Mouse (Mus musculus) intestine, postnatal 0 days (tissue): Measurements from ENCODE around the gene Hmx2. TPM values are rescaled to one million over a fixed set of nuclear protein-coding genes. Genes with fewer than 3 reads are reported as not detected.

Source experiments
- ATAC-seq: fragments of 200-750 bp; cut with Nextera tagmentation; 2 replicates; pipeline ENCODE4 v1.8.0; 2017; ENCODE audit warnings: mild to moderate bottlenecking, moderate TSS enrichment, moderate library complexity
- H3K27ac ChIP-seq: fragments of 300-500 bp; sonication (generic); 2 replicates; pipeline ENCODE4 v1.5.1; 2014; ENCODE audit warnings: mild to moderate bottlenecking, low read depth, low read length, moderate library complexity
- H3K27me3 ChIP-seq: fragments of 300-500 bp; sonication (generic); replicated peaks from 2 replicates; pipeline ENCODE4 v1.6.1; 2014; ENCODE audit warnings: low read length, mixed read lengths; ENCODE audit not compliant: control insufficient read depth, insufficient read depth
- H3K36me3 ChIP-seq: fragments of 300-500 bp; sonication (generic); 2 replicates; pipeline ENCODE4 v1.6.1; 2014; ENCODE audit warnings: mild to moderate bottlenecking, moderate library complexity; ENCODE audit not compliant: control insufficient read depth, insufficient read depth
- H3K4me1 ChIP-seq: fragments of 300-500 bp; sonication (generic); replicated peaks from 2 replicates; pipeline ENCODE4 v1.6.1; 2014; ENCODE audit warnings: antibody characterized with exemption, low read length, mixed read lengths; ENCODE audit not compliant: control insufficient read depth, insufficient read depth
- H3K4me2 ChIP-seq: fragments of 300-500 bp; sonication (generic); replicated peaks from 2 replicates; pipeline ENCODE4 v1.6.1; 2014; ENCODE audit warnings: low read depth, mild to moderate bottlenecking, moderate library complexity
- H3K4me3 ChIP-seq: fragments of 300-500 bp; sonication (generic); 2 replicates; pipeline ENCODE4 v1.5.1; 2014; ENCODE audit warnings: low read depth, low read length
- H3K9ac ChIP-seq: fragments of 300-500 bp; sonication (generic); 2 replicates; pipeline ENCODE4 v1.6.1; 2014; ENCODE audit warnings: mild to moderate bottlenecking, low read depth, low read length
- H3K9me3 ChIP-seq: fragments of 300-500 bp; sonication (generic); 2 replicates; pipeline ENCODE4 v1.6.1; 2016; ENCODE audit warnings: mixed run types; ENCODE audit not compliant: control insufficient read depth
- CTCF ChIP-seq: sonication (generic); IDR thresholded peaks from 2 replicates; pipeline ENCODE4 v1.5.1; 2016; ENCODE audit warnings: low read depth, mild to moderate bottlenecking, control low read depth, antibody characterized with exemption, moderate library complexity
- WGBS: fragments of 180-500 bp; shearing (Covaris S2); extraction: QIAGEN DNeasy Blood & Tissue Kit; methylation state at CpG from one replicate; pipeline ENCODE4 v1.1.7; 2014; 5-methylcytosine and 5-hydroxymethylcytosine counted together
- polyA plus RNA-seq: library from polyadenylated mRNA; unstranded; fragments of >200 nt; fragmentation: Nextera tagmentation; extraction: Ambion mirVana; gene quantifications from 2 replicates; pipeline ENCODE4 v1.2.1, GENCODE M21; 2015

Hmx2 gene
- polyA plus RNA-seq, 1 experiment from 2014 or later, result 0.55 TPM

DNA sequence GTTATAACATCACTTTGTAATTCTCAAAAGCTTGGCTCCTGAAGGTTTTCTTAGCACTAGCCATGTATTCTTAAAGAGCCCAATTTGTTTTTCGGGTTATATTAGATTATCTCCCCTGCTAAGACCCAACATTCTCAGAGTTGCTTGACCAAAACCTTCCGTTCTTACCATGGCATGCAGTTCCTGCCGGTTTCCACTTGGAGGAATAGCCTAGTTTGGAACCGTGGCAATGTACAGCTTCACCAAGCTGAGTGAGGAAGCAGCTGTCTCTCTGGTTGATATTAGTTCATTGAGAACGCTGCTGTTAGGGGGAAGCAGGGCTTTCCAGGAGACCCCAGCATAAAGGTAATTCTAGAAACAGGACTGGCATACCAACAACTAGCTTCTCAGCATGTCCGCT is 26.7 kb downstream of the Hmx2 start:
- Histone ChIP-seq H3K9ac (no peak overlapping the region), H3K4me1 (no peaks in the 10 kb centered on the region), H3K36me3 (peaks cover 22% of the 10 kb centered on the region), H3K27ac (no peak overlapping the region), H3K9me3 (no peaks in the 10 kb centered on the region), H3K4me2 (no peak overlapping the region), H3K4me3 (no peak overlapping the region), H3K27me3 (no peaks in the 10 kb centered on the region)
- 78% methylated on average over 6 of the region's 6 CpGs for WGBS
- ATAC-seq, result no peak
- TF ChIP-seq CTCF, result no peak

DNA sequence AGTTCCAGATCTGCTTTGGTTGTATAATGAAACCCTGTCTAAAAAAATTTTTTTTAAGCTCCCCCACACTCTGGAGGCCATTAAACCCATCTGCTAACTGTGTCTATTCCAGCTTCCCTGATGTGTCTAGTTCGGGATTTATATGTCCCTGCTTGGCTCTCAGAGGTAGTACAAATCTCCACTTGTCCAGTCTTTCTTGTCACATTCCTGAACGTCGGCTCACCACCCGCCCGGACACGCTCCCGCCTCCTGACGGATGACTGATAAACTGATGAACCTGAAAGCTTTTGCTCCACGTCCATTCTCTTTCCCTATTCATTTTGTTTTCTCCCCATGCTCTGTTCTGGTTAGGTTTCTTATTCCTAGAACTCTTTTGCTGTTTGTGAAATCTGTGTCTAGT is 33.6 kb downstream of the Hmx2 start:
- H3K36me3 ChIP-seq, result no peaks in the 10 kb centered on the region
- no peak overlapping the region for H3K4me3 ChIP-seq
- H3K9me3 ChIP-seq, result no peaks in the 10 kb centered on the region
- no peak for TF ChIP-seq CTCF
- WGBS, result 47% methylated on average over 9 of the region's 9 CpGs
- H3K4me1 ChIP-seq, result no peaks in the 10 kb centered on the region
- ATAC-seq, result no peak
- H3K27ac ChIP-seq, result no peak overlapping the region
- no peak overlapping the region for H3K9ac ChIP-seq
- no peaks in the 10 kb centered on the region for H3K27me3 ChIP-seq
- H3K4me2 ChIP-seq, result no peak overlapping the region

DNA sequence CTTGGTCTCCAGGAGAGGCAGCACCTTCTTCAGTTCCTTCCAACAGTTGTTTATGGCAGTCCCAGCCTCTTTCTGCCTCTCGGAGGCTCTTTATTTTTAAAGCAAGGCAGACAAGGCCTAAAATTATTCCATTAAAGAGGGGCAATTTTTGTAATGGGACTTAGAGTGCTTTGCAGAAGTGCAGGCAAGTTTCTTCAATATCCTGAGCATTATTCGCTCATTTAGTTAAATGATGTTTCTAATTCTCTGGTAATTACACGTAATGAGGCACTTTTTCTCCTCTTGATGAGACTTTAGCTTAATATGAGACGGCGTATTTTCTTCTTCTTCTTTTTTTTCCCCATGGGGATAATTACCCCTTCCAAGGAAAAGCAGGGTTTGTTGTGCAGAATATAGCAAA is 37.0 kb downstream of the Hmx2 start:
- H3K27me3 ChIP-seq, result no peaks in the 10 kb centered on the region
- 84% methylated on average over 5 of the region's 5 CpGs for WGBS
- H3K9me3 ChIP-seq, result no peaks in the 10 kb centered on the region
- H3K27ac ChIP-seq, result no peak overlapping the region
- no peak for ATAC-seq
- no peak overlapping the region for H3K4me2 ChIP-seq
- TF ChIP-seq CTCF, result no peak
- H3K36me3 ChIP-seq, result no peaks in the 10 kb centered on the region
- no peak overlapping the region for H3K9ac ChIP-seq
- H3K4me1 ChIP-seq, result no peaks in the 10 kb centered on the region
- H3K4me3 ChIP-seq, result no peak overlapping the region

DNA sequence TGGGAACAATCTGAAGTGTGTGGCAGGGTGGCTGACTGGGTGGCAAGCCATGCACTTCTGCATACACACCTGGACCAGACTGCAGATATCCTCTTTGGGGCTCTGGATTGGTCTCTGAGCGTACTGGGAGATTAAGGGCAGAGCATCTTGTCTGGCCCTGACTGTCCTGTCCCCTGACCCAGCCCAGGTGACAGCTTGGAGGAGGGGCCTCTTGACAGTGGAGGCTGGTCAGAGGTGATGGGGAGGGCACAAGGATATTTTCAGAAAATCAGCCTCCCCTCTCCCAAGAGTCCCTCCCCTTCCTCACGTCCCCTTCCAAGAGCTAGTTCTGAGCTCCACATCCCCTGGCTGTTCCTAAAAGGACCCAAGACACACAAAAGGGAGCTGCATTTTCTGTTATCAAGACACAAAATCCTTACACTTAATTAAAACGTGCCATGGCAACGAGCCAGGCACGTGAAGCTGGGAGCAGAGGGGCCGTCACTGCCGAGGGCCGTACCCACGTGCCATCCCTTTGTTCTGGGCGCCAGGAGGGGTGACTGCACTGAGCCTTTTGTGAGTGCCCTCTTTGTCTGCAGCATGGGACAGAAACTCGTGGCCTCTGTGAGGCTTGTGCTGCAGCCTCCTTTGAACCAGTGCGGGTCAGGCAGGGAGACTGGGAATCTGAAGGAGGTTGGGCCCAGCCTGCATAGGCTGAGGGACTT is 49.4 kb downstream of the Hmx2 start:
- no peak for TF ChIP-seq CTCF
- Histone ChIP-seq H3K9ac (no peak overlapping the region), H3K9me3 (no peaks in the 10 kb centered on the region), H3K36me3 (no peaks in the 10 kb centered on the region), H3K27me3 (no peaks in the 10 kb centered on the region), H3K27ac (no peak overlapping the region), H3K4me3 (no peak overlapping the region), H3K4me2 (no peak overlapping the region), H3K4me1 (no peaks in the 10 kb centered on the region)
- no peak for ATAC-seq
- whole genome bisulfite sequencing, result 26% methylated on average over 12 of the region's 12 CpGs

DNA sequence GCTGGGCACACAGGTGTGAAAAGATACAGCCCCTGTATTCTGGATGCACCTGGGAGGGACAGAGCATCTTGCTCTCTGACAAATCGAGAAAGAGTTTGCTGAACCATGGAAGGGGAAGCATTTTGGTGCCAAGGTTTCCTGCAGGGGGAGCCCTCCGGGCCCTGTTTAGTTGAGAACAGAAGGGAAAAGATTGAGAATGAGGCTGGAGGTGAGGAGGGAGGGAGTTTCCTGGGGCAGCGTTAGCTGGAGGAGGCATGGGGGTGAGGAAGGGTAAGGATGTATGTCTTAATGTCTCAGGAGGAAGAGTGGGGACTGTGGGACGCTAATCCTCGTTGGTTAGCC is 49.9 kb downstream of the Hmx2 start:
- Histone ChIP-seq H3K27me3 (no peaks in the 10 kb centered on the region), H3K27ac (no peak overlapping the region), H3K9me3 (no peaks in the 10 kb centered on the region), H3K4me2 (no peak overlapping the region), H3K9ac (no peak overlapping the region), H3K36me3 (no peaks in the 10 kb centered on the region), H3K4me3 (no peak overlapping the region), H3K4me1 (no peaks in the 10 kb centered on the region)
- peak; percentile 54 for TF ChIP-seq CTCF
- 5% methylated on average over 5 of the region's 5 CpGs for WGBS
- ATAC-seq, result no peak

DNA sequence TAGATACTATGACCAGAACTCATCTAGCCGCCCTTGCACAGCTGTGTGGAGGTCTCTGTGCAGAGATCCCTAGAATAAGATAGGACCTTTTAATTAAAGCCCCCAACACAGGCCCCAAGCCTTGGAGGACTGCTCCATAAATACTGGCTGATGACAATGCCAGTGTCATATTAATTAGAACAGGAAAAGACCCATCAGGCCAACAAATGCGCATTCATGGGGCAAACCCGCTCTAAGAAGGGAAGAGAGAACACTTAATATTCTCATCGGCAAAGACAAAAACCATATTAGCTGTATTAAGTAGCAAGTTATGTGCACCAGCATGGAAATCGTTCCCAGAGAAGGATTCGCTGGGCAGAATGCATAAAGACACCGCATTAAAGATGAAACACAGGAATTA is 53.5 kb downstream of the Hmx2 start:
- ATAC-seq, result no peak
- no peak overlapping the region for H3K4me2 ChIP-seq
- no peaks in the 10 kb centered on the region for H3K36me3 ChIP-seq
- no peaks in the 10 kb centered on the region for H3K4me1 ChIP-seq
- TF ChIP-seq CTCF, result no peak
- no peaks in the 10 kb centered on the region for H3K27me3 ChIP-seq
- H3K4me3 ChIP-seq, result no peak overlapping the region
- WGBS, result 81% methylated on average over 7 of the region's 7 CpGs
- H3K9me3 ChIP-seq, result no peaks in the 10 kb centered on the region
- no peak overlapping the region for H3K9ac ChIP-seq
- H3K27ac ChIP-seq, result no peak overlapping the region

DNA sequence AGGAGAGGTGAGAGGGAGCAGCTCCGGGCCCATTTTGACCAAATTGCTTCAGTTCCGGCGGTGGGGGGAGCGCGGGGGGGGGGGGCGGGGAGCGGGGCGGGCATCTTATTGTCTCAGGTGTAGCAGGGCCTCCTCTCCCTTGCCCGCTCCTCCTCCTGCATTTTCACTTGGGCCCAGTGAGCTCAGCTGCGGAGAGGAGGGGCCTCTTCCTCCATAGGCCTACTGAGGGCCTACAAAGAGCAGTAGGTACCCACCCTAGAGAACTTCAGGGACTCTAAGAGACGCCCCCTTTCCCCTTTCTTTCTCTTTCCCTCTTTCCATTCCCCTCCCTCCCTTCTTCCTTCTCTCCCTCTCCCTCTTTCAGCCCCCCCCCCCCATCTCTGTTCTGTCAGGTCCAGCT is 54.6 kb downstream of the Hmx2 start:
- no peak overlapping the region for H3K9ac ChIP-seq
- no peak overlapping the region for H3K27ac ChIP-seq
- no peak overlapping the region for H3K4me2 ChIP-seq
- H3K9me3 ChIP-seq, result no peaks in the 10 kb centered on the region
- no peaks in the 10 kb centered on the region for H3K4me1 ChIP-seq
- ATAC-seq, result no peak
- H3K4me3 ChIP-seq, result no peak overlapping the region
- 7% methylated on average over 4 of the region's 11 CpGs for WGBS
- no peaks in the 10 kb centered on the region for H3K36me3 ChIP-seq
- no peaks in the 10 kb centered on the region for H3K27me3 ChIP-seq
- TF ChIP-seq CTCF, result no peak
